Mouse (Mus musculus) midbrain, embryonic 15.5 days (tissue): ENCODE measurements at regions not wholly inside any gene's neighbourhood (a gene's known extent, or its start where the extent isn't known, plus 50 kb on each side); places are given as distances from the start of the nearest gene placed in this dataset.

Experiments used
- ATAC-seq: fragments of 200-750 bp; cut with Nextera tagmentation; replicated peaks from 2 replicates; pipeline ENCODE4 v1.8.0; 2017; ENCODE audit warnings: moderate TSS enrichment
- H3K27ac ChIP-seq: fragments of 300-500 bp; sonication (generic); 2 replicates; pipeline ENCODE4 v1.5.1; 2015; ENCODE audit warnings: mild to moderate bottlenecking, inconsistent platforms
- H3K27me3 ChIP-seq: fragments of 300-500 bp; sonication (generic); replicated peaks from 2 replicates; pipeline ENCODE4 v1.6.1; 2015; ENCODE audit warnings: inconsistent platforms
- H3K36me3 ChIP-seq: fragments of 300-500 bp; sonication (generic); replicated peaks from 2 replicates; pipeline ENCODE4 v1.6.1; 2015; ENCODE audit warnings: inconsistent platforms
- H3K4me1 ChIP-seq: fragments of 300-500 bp; sonication (generic); 2 replicates; pipeline ENCODE4 v1.6.1; 2015; ENCODE audit warnings: inconsistent platforms
- H3K4me2 ChIP-seq: fragments of 300-500 bp; sonication (generic); 2 replicates; pipeline ENCODE4 v1.6.1; 2015; ENCODE audit warnings: inconsistent platforms, mild to moderate bottlenecking, moderate library complexity
- H3K4me3 ChIP-seq: fragments of 300-500 bp; sonication (generic); 2 replicates; pipeline ENCODE4 v1.5.1; 2015; ENCODE audit warnings: mild to moderate bottlenecking, inconsistent platforms
- H3K9ac ChIP-seq: fragments of 300-500 bp; sonication (generic); 2 replicates; pipeline ENCODE4 v1.6.1; 2015; ENCODE audit warnings: mild to moderate bottlenecking, inconsistent platforms
- H3K9me3 ChIP-seq: fragments of 300-500 bp; sonication (generic); 2 replicates; pipeline ENCODE4 v1.6.1; 2016; ENCODE audit warnings: inconsistent platforms
- WGBS: fragments of 180-500 bp; shearing (Covaris S2); methylation state at CpG from one replicate; pipeline ENCODE4 v1.1.7; 2015; ENCODE audit warnings: mixed read lengths; 5-methylcytosine and 5-hydroxymethylcytosine counted together

DNA sequence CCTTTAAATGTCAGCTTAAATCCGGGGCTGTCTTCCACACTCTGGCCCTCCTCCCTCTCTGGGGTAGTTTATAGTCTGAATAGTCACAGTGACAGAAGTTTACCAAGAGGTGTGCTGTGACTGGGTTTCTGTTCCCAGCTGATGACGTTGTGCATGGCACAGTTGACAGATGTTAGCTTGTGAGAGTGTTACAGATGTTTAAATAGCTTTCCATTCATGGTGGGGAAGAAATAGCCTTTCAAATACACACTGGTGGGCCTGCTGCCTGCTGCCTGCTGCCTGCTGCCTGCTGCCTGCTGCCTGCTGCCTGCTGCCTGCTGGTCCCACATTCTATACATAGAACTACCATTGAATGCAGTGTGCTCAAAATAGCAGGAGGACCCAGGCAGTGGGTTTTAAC, 324.8 kb upstream of the Sash1 start:
- WGBS = 3% methylated on average over 2 of the region's 2 CpGs
- Histone ChIP-seq H3K27ac (peak overlapping the region; percentile 38), H3K9ac (no peak overlapping the region), H3K9me3 (no peaks in the 10 kb centered on the region), H3K4me3 (no peak overlapping the region), H3K27me3 (no peaks in the 10 kb centered on the region), H3K4me1 (peaks cover 8% of the 10 kb centered on the region), H3K4me2 (no peak overlapping the region), H3K36me3 (no peaks in the 10 kb centered on the region)
- no peak for ATAC-seq

DNA sequence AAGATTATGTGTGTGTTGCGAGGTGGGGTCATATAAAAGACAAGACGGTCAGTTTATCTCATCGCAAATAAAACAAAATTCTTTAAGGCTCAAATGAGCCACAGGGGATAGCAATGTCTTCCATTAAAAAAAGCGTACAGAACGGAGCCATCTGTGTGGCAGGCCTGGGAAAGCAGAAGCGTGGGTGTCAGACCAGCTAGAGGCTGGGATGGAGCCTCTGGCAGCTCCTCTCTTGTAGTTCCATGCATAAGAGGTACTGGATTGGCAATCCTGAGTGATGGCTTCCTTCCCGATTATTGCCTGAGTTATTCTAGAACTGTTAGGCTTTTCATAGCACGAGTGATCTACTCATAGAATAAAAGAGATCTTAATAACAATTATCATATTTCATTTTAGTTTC, 318.2 kb upstream of the Sash1 start:
- Histone ChIP-seq H3K4me2 (no peak overlapping the region), H3K4me3 (no peak overlapping the region), H3K27me3 (no peaks in the 10 kb centered on the region), H3K9me3 (no peaks in the 10 kb centered on the region), H3K36me3 (no peaks in the 10 kb centered on the region), H3K27ac (no peak overlapping the region), H3K9ac (no peak overlapping the region), H3K4me1 (no peaks in the 10 kb centered on the region)
- no peak for ATAC-seq
- WGBS = 82% methylated on average over 8 of the region's 8 CpGs

DNA sequence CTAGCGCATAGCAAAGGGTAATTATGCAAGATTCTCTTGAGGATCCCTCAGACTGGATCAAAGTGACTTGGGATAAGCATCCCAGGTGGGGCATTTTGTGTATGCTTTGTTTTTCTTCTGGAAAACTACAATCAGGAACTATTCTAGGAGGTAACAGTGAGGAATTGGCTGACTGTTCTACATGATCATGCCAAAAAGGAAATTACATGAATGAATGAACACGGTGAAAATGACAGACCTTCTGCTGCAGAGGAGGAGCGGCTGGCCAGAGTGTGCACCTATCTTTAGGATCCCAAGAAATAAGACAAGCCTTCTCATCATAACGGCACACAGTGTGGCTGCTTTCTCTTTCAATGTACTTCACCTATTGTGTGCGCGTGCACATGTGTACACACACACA, 317.5 kb upstream of the Sash1 start:
- Histone ChIP-seq H3K9me3 (no peaks in the 10 kb centered on the region), H3K4me3 (no peak overlapping the region), H3K36me3 (no peaks in the 10 kb centered on the region), H3K4me2 (no peak overlapping the region), H3K27me3 (no peaks in the 10 kb centered on the region), H3K4me1 (no peaks in the 10 kb centered on the region), H3K9ac (no peak overlapping the region), H3K27ac (no peak overlapping the region)
- WGBS = 82% methylated on average over 6 of the region's 6 CpGs
- no peak for ATAC-seq

DNA sequence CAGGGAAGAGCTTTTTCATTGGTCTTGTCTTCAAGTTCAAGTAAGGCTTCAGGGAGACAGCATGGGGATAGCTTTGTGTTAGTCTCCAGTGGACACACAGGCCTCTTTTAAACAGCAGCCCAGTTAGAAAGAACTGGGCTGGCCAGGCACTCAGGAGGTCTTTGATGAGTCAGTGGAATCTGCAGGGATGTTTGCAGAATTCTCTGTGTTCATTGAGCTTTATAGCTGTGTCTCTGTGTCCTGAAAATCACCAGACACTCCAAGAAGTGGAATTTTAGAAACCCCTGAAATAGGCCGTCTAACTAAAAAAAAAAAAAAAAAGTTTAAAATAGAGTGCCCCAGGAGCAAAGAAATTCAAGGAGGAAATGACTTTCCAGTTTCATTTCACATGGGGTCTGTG, 317.1 kb upstream of the Sash1 start:
- WGBS = 45% methylated on average over 1 of the region's 1 CpGs
- no peak overlapping the region for H3K4me3 ChIP-seq
- no peaks in the 10 kb centered on the region for H3K9me3 ChIP-seq
- ATAC-seq = no peak
- H3K36me3 ChIP-seq = no peaks in the 10 kb centered on the region
- no peak overlapping the region for H3K4me2 ChIP-seq
- no peak overlapping the region for H3K9ac ChIP-seq
- no peaks in the 10 kb centered on the region for H3K27me3 ChIP-seq
- H3K4me1 ChIP-seq = no peaks in the 10 kb centered on the region
- H3K27ac ChIP-seq = 0 out of 2 replicates have a peak overlapping the region, but pooled peaks have one; percentile 21

DNA sequence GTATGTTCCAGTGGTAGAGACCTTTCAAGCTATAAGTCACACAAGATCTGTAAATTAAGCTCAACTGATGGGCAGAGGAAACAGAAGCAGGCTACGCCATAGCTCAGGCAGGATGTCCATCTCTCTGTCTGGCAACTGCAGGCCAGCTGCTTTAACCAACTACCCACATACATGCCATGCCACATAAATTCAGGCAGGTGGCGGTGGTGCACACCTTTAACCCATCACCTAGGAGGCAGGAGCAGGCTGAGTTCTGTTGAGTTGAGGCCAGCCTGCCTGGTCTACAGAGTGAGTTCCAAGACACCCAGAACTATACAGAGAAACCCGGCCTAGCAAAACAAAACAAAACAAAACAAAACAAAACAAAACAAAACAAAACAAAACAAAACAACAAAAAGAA, 289.1 kb upstream of the Sash1 start:
- Histone ChIP-seq H3K4me1 (no peaks in the 10 kb centered on the region), H3K4me3 (no peak overlapping the region), H3K36me3 (no peaks in the 10 kb centered on the region), H3K9ac (no peak overlapping the region), H3K27ac (no peak overlapping the region), H3K27me3 (no peaks in the 10 kb centered on the region), H3K4me2 (no peak overlapping the region), H3K9me3 (no peaks in the 10 kb centered on the region)
- 77% methylated on average over 3 of the region's 3 CpGs for WGBS
- 0 out of 2 replicates have a peak, but pooled peaks have one; percentile 30 for ATAC-seq

DNA sequence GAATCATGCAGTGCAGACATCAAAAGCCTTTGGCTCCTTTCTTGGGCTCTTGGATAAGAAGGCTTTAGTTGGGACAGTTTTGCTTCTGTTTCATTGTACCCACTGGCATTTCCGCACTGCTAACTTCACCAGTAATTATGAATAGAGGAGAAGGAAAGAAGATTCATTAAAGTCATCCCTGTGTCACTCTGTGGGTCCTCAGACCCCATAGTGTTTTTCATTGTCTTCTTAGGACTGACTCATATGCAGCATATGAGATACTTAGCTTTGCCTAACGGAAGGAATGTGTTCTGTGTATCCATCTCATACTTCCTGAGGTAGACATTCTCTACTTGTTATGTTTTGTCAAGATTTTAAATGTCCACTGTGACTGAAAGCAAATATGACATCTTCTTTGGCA, 287.6 kb upstream of the Sash1 start:
- H3K9ac ChIP-seq = no peak overlapping the region
- H3K27me3 ChIP-seq = no peaks in the 10 kb centered on the region
- H3K4me3 ChIP-seq = no peak overlapping the region
- H3K4me2 ChIP-seq = no peak overlapping the region
- 86% methylated on average over 2 of the region's 2 CpGs for WGBS
- no peak overlapping the region for H3K27ac ChIP-seq
- no peak for ATAC-seq
- H3K36me3 ChIP-seq = no peaks in the 10 kb centered on the region
- no peaks in the 10 kb centered on the region for H3K9me3 ChIP-seq
- H3K4me1 ChIP-seq = peaks cover 6% of the 10 kb centered on the region; the same call in 1 of the 2 replicates

DNA sequence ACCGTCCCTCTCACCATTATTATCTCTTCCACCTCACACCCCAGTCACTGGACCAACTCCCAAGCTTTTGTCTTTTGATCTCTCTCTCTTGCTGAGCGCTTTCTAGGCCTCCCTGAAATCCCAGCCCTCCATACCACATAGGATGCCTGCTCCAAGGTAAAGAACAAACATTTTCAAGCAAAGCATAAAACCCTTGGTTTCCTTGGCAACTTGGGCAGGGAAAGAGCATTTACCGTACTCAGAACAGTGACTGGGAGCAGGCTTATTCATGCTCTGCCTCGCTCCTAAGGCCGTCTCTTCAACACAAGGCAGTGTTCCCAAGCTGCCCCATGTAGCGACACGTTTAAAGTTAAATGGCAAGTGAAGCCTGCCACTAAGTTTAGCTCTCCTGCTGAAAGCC, 282.9 kb upstream of the Sash1 start:
- Histone ChIP-seq H3K27ac (peak overlapping the region; percentile 6; the same call in 1 of the 2 replicates), H3K36me3 (no peaks in the 10 kb centered on the region)
- peak; percentile 16; the same call in 1 of the 2 replicates for ATAC-seq

DNA sequence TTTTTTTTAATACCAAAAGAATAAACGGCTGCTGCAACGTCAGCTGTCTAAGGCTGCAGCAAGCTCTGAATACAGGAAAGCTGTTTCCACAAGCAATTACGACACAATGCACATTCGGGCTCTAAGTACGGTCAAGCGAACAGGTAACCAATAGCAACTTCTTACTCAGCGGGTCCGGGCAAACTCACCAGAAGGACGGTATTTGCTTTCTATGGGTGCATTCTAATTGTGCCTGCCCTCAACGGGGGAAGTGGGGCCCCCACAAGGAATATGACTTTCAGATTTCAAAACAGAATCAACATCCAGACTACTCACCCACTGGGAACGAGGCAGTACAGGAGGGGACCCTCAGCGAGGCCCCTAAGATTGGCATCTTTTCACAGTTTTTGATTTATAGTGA, 280.1 kb upstream of the Sash1 start:
- H3K9ac ChIP-seq = no peak overlapping the region

More for the DNA sequence above, 282.9 kb upstream of the Sash1 start:
- Histone ChIP-seq H3K27me3 (no peaks in the 10 kb centered on the region), H3K4me1 (peaks cover 26% of the 10 kb centered on the region), H3K9ac (no peak overlapping the region), H3K4me3 (no peak overlapping the region), H3K9me3 (no peaks in the 10 kb centered on the region), H3K4me2 (no peak overlapping the region)
- WGBS = 30% methylated on average over 7 of the region's 7 CpGs

DNA sequence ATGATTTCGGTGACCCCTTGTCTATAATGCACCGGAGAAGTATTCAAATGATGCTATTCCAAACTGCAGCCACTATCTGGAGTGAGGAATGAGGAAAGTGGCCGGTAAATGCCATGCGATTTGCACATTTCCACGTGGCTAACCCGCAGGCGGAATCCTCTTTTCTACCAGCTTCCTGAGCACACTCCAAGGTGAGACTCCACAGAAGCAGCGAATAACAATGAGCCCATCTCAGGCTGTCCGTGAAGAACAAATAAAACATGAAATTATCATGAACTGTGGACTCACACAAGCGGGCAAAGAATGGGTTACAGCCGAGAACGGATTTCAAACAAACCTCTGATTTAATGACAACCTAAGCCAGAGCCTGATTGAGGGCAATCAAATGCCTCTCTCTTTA, 279.7 kb upstream of the Sash1 start:
- H3K9me3 ChIP-seq = no peaks in the 10 kb centered on the region
- peak overlapping the region; percentile 33 for H3K4me2 ChIP-seq
- H3K4me1 ChIP-seq = peaks cover 26% of the 10 kb centered on the region
- no peak overlapping the region for H3K9ac ChIP-seq
- WGBS = 48% methylated on average over 12 of the region's 12 CpGs
- H3K27me3 ChIP-seq = no peaks in the 10 kb centered on the region
- H3K27ac ChIP-seq = peak overlapping the region; percentile 73
- ATAC-seq = peak; percentile 61
- H3K36me3 ChIP-seq = no peaks in the 10 kb centered on the region
- H3K4me3 ChIP-seq = peak overlapping the region; percentile 12; the same call in 1 of the 2 replicates

More for the DNA sequence above, 280.1 kb upstream of the Sash1 start:
- Histone ChIP-seq H3K9me3 (no peaks in the 10 kb centered on the region), H3K4me3 (peak overlapping the region; percentile 12; the same call in 1 of the 2 replicates), H3K4me1 (peaks cover 26% of the 10 kb centered on the region), H3K4me2 (peak overlapping the region; percentile 33), H3K27me3 (no peaks in the 10 kb centered on the region), H3K27ac (peak overlapping the region; percentile 73), H3K36me3 (no peaks in the 10 kb centered on the region)
- 37% methylated on average over 12 of the region's 12 CpGs for WGBS
- peak; percentile 74 for ATAC-seq

DNA sequence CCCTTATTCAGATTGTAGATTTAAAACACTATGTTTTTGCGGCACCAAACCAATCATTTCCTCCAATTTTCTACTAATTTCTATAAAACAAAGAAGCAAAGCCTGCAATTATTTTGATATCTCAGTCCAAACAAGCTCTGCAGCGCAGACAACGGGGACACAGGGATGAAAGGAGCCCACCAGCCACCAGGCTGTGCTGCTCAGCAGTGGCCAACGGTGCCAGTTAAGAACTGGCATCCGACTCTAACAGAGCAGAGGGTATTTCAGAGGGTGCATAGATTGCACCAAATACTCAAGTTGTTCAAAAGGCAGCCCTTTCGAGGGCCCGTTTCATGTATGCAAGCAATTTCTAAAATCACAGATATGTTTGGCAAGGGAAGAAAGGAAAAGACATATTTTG, 278.5 kb upstream of the Sash1 start:
- peaks cover 26% of the 10 kb centered on the region for H3K4me1 ChIP-seq
- 72% methylated on average over 7 of the region's 7 CpGs for WGBS
- H3K27me3 ChIP-seq = 0 out of 2 replicates have a peak, but pooled peaks cover 3% of the 10 kb centered on the region
- H3K4me2 ChIP-seq = no peak overlapping the region
- H3K27ac ChIP-seq = peak overlapping the region; percentile 53
- no peaks in the 10 kb centered on the region for H3K36me3 ChIP-seq
- no peak overlapping the region for H3K9ac ChIP-seq
- no peak for ATAC-seq
- no peak overlapping the region for H3K4me3 ChIP-seq
- no peaks in the 10 kb centered on the region for H3K9me3 ChIP-seq

DNA sequence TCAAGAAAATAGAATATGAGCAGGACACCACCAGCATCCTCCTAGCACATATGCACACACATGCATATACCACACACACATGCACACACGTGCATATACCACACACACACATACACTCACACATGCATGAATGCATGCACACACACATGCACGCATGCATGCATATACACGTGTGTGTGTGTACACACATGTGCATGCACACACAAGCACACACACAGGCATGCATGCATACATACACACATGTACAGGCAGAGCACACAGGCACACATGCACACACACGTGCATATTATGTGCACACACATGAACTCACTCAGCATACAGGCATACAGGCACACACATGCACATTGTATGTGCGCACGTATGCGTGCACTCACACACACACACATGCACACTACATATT, 275.7 kb upstream of the Sash1 start:
- no peak overlapping the region for H3K9ac ChIP-seq
- no peak overlapping the region for H3K27ac ChIP-seq
- no peak for ATAC-seq
- no peaks in the 10 kb centered on the region for H3K36me3 ChIP-seq
- no peak overlapping the region for H3K4me3 ChIP-seq
- H3K4me1 ChIP-seq = peaks cover 19% of the 10 kb centered on the region
- H3K4me2 ChIP-seq = no peak overlapping the region
- H3K27me3 ChIP-seq = 0 out of 2 replicates have a peak, but pooled peaks cover 4% of the 10 kb centered on the region
- WGBS = 96% methylated on average over 7 of the region's 7 CpGs
- no peaks in the 10 kb centered on the region for H3K9me3 ChIP-seq

DNA sequence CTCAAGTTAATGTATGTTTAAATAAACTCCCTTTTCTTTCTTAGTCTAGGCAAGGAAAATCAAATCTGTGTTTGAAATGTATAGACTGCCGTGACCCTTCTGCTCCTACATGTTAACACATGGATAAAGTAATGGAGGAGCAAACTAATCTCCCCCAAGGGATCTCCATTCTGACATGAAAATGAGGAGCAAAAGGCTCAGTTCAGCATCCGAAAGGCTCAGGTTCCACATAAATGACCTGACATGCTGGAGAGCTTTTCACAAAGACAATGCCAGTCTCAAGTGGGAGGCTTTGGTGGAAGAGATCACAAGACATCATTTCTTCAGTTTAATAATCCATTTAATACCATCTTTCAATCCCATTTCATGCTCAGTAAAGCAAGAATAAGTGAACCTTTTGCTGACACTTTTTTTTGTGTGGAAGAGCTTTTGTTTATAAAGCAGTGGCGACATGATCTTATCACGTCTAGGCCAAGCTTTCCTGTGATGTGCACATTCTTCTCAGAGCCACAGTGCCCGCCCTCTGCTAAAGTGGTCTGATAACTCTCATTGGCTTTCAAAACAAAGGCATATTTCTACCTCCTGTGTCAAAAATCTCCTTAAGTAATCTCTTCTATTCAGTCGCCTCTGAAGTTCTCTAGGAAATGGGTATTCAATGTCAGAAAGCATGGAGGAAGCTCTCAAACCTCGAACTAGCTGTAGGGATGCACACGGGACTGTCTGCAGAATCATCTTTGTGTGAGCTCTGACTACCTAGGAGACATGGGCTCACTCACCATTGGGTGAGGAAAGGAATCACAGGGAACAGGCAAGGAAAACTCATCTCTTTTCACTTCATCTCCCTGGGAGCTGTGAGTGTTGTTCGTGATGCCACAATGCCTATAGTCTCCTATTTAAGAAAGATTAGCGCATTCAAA, 271.7 kb upstream of the Sash1 start:
- Histone ChIP-seq H3K36me3 (no peaks in the 10 kb centered on the region), H3K9me3 (no peaks in the 10 kb centered on the region), H3K27me3 (0 out of 2 replicates have a peak, but pooled peaks cover 4% of the 10 kb centered on the region), H3K4me2 (no peak overlapping the region), H3K4me1 (no peaks in the 10 kb centered on the region), H3K9ac (no peak overlapping the region), H3K27ac (no peak overlapping the region), H3K4me3 (no peak overlapping the region)
- 18% methylated on average over 10 of the region's 10 CpGs for WGBS
- ATAC-seq = no peak

DNA sequence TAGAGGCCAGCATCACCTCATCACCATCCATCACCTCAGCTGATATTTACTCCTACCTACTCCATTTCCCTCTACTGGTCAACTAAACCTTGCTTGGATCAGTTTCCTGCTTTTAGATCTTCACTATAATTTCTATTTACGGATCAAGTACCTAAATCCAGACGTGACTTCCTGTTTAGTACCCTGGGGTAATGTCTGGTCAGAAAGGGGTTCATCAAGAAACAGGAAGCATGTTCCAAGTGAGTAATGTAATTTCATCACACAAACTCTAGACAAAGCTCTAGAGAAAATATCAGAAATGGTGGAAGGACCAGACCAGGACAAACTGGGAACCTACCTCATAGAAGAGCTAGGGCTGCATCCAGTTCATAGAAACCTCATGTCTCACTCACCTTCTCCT, 250.2 kb upstream of the Sash1 start:
- 84% methylated on average over 2 of the region's 2 CpGs for WGBS
- Histone ChIP-seq H3K4me1 (peaks cover 17% of the 10 kb centered on the region; the same call in 1 of the 2 replicates), H3K4me3 (no peak overlapping the region), H3K9ac (no peak overlapping the region), H3K4me2 (no peak overlapping the region), H3K36me3 (no peaks in the 10 kb centered on the region), H3K27ac (no peak overlapping the region), H3K27me3 (no peaks in the 10 kb centered on the region), H3K9me3 (no peaks in the 10 kb centered on the region)
- ATAC-seq = no peak
